Mouse (Mus musculus) spleen, postnatal 36 days (tissue): ENCODE results near the gene Gatd1.

Experiments
- DNase-seq, 2 experiments: peaks; one replicate each; pipeline ENCODE4 v3.0.0; 2022; ENCODE audit warnings: low spot score in 2 of 2, mixed read lengths in 1 of 2

Gene Gatd1

GRCm38 (mm10) chr7:141390326-141391259 is 23.3 kb downstream of the Gatd1 start:
- DNase-seq, result no peak

GRCm38 (mm10) chr7:141388487-141389109 is 25.3 kb downstream of the Gatd1 start:
- no peak for DNase-seq

- DNase-seq, result no peak
Observed at GRCm38 (mm10) chr7:141387807-141388486, 26.0 kb downstream of the Gatd1 start.

- DNase-seq, result no peak
Observed at GRCm38 (mm10) chr7:141381068-141381835, 32.7 kb downstream of the Gatd1 start.

GRCm38 (mm10) chr7:141379584-141379983 is 34.4 kb downstream of the Gatd1 start:
- no peak for DNase-seq

- no peak for DNase-seq
Observed at GRCm38 (mm10) chr7:141374399-141374798, 39.5 kb downstream of the Gatd1 start.

- no peak for DNase-seq
Observed at GRCm38 (mm10) chr7:141373611-141374010, 40.3 kb downstream of the Gatd1 start.

- no peak for DNase-seq
Observed at GRCm38 (mm10) chr7:141371942-141372595, 41.9 kb downstream of the Gatd1 start.

- no peak for DNase-seq
Observed at GRCm38 (mm10) chr7:141369918-141370317, 44.0 kb downstream of the Gatd1 start.

GRCm38 (mm10) chr7:141367358-141367757 is 46.6 kb downstream of the Gatd1 start:
- DNase-seq, result no peak

GRCm38 (mm10) chr7:141365049-141365445 is 48.9 kb downstream of the Gatd1 start:
- no peak for DNase-seq

- DNase-seq, result peak in 1 of 2 experiments; percentile 47
Observed at GRCm38 (mm10) chr7:141364349-141365048, 49.4 kb downstream of the Gatd1 start.

GRCm38 (mm10) chr7:141363752-141364125 is 50.2 kb downstream of the Gatd1 start:
- DNase-seq, result no peak

- peak; percentile 69 to 77 for DNase-seq
Observed at GRCm38 (mm10) chr7:141363106-141363751, 50.7 kb downstream of the Gatd1 start.

GRCm38 (mm10) chr7:141361510-141361909 is 52.4 kb downstream of the Gatd1 start:
- DNase-seq, result peak; percentile 33 to 49
